Mouse (Mus musculus): ENCODE data around the gene Crebbp. TPM values are rescaled to one million over a fixed set of nuclear protein-coding genes. Genes with fewer than 3 reads are reported as not detected.

Gene Crebbp
- polyA plus RNA-seq, 1 experiment from 2014 or later: 35.3 TPM

DNA sequence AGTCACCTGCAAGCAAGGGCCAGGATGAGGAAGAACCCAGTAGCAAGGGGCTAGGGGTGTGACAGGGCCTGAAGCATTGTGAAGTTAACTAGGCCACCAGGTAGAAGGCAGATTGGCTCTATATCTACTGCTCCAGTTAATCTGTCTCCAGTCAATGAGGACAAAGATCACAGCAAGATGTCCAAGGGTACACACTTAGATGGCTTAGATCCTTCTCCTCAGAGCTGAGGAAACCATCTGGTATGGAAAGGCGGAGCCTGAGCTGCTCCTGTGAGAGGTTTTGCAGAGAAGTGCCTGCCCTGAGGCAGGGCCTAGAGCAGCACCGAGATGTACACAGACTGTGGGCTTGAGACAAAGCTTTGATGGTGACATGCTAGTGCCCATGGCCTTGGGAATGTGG, 169.7 kb downstream of the Crebbp start:
- Histone ChIP-seq H3K4me3 (ENCODE audit: low read depth, low read length) (no peak overlapping the region), H3K4me2 (ENCODE audit: low read length) (no peak overlapping the region), H3K27ac (ENCODE audit: low read depth, low read length) (no peak overlapping the region), H3K9me3 (replicated peaks; ENCODE audit: control insufficient read depth, low read length) (no peaks in the 10 kb centered on the region), H3K36me3 (ENCODE audit: control insufficient read depth, insufficient read depth, low read length) (peaks cover 88% of the 10 kb centered on the region), H3K27me3 (replicated peaks; ENCODE audit: control insufficient read depth, insufficient read depth, low read length) (no peaks in the 10 kb centered on the region), H3K4me1 (ENCODE audit: control insufficient read depth, insufficient read depth, low read length) (no peaks in the 10 kb centered on the region), H3K9ac (ENCODE audit: low read length) (no peak overlapping the region)
- DNase-seq (ENCODE audit: low spot score) (no peak), ATAC-seq (no peak)
- WGBS: 90% methylated on average over 2 of the region's 2 CpGs

DNA sequence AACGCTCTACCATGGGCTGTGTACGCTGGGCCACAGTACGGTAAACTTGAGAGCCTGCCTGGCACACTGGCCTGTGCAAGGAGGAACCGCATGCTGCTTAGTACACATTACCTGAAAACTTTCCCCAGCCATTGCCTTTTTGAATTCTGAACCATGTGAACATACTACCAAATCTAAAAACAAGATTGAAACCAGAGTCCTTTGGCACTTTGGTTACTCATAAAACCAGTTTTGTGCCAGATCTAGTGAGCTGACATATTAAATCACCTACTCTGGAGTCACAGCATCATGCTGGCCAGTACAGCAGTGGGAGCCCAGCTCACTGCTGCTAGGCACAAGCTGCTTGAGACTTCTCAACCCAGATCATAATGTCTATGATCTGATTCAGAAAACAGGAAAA, 172.2 kb downstream of the Crebbp start:
- no peak overlapping the region for H3K4me2 ChIP-seq (ENCODE audit: low read length)
- no peaks in the 10 kb centered on the region for H3K9me3 ChIP-seq (replicated peaks; ENCODE audit: control insufficient read depth, low read length)
- no peak overlapping the region for H3K4me3 ChIP-seq (ENCODE audit: low read depth, low read length)
- H3K27ac ChIP-seq (ENCODE audit: low read depth, low read length): no peak overlapping the region
- no peaks in the 10 kb centered on the region for H3K4me1 ChIP-seq (ENCODE audit: control insufficient read depth, insufficient read depth, low read length)
- DNase-seq (ENCODE audit: low spot score) (no peak), ATAC-seq (no peak)
- H3K27me3 ChIP-seq (replicated peaks; ENCODE audit: control insufficient read depth, insufficient read depth, low read length): no peaks in the 10 kb centered on the region
- H3K9ac ChIP-seq (ENCODE audit: low read length): no peak overlapping the region
- 97% methylated on average over 4 of the region's 4 CpGs for WGBS
- peaks cover 89% of the 10 kb centered on the region for H3K36me3 ChIP-seq (ENCODE audit: control insufficient read depth, insufficient read depth, low read length)

DNA sequence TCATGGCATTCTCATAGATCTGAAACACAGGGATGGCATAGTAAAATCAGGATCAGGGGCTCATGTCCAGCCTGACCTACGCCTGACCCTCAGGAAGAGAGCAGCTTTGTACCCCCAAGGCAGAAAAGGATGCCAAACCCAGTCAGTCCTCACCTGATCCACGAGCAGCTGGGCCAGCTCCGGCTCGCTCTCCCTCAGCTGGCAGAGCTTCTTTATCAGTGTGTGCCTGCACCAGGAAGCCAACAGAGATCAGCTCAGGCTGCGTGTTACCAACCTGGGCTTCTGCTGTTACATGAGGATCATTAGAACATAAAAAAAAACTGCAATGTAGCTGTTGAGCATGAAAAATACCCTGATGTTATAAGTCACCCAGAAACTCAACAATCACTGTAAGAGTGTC, 173.6 kb downstream of the Crebbp start:
- no peak for DNase-seq (ENCODE audit: low spot score)
- Histone ChIP-seq H3K9me3 (replicated peaks; ENCODE audit: control insufficient read depth, low read length) (no peaks in the 10 kb centered on the region), H3K4me2 (ENCODE audit: low read length) (no peak overlapping the region), H3K27me3 (replicated peaks; ENCODE audit: control insufficient read depth, insufficient read depth, low read length) (no peaks in the 10 kb centered on the region), H3K9ac (ENCODE audit: low read length) (no peak overlapping the region), H3K27ac (ENCODE audit: low read depth, low read length) (no peak overlapping the region), H3K4me1 (ENCODE audit: control insufficient read depth, insufficient read depth, low read length) (no peaks in the 10 kb centered on the region), H3K36me3 (ENCODE audit: control insufficient read depth, insufficient read depth, low read length) (peaks cover 77% of the 10 kb centered on the region), H3K4me3 (ENCODE audit: low read depth, low read length) (no peak overlapping the region)
- ATAC-seq: no peak
- WGBS: 90% methylated on average over 5 of the region's 5 CpGs

DNA sequence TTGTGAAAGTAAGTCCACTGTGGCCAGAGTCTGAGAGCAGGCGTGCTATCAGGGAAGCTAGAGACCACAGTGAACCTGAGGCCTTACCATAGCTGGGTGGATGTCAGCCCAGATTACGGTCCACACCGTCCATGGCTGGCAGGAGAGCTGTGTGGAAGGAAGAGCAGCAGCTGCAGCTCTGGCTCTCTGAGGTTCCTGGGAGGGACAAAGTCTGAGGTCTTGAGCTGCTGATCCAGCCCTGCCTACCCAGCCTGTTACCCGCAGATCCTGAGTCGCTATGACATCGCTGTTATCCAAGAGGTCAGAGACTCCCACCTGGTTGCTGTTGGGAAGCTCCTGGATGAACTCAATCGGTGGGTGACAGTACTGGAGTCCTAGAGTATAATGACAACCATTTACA, 176.1 kb downstream of the Crebbp start:
- ATAC-seq: no peak
- no peaks in the 10 kb centered on the region for H3K27me3 ChIP-seq (replicated peaks; ENCODE audit: control insufficient read depth, insufficient read depth, low read length)
- no peak for DNase-seq (ENCODE audit: low spot score)
- no peak overlapping the region for H3K9ac ChIP-seq (ENCODE audit: low read length)
- no peaks in the 10 kb centered on the region for H3K9me3 ChIP-seq (replicated peaks; ENCODE audit: control insufficient read depth, low read length)
- H3K4me1 ChIP-seq (ENCODE audit: control insufficient read depth, insufficient read depth, low read length): no peaks in the 10 kb centered on the region
- peaks cover 56% of the 10 kb centered on the region for H3K36me3 ChIP-seq (ENCODE audit: control insufficient read depth, insufficient read depth, low read length)
- 95% methylated on average over 7 of the region's 7 CpGs for WGBS
- H3K4me2 ChIP-seq (ENCODE audit: low read length): no peak overlapping the region
- no peak overlapping the region for H3K4me3 ChIP-seq (ENCODE audit: low read depth, low read length)
- H3K27ac ChIP-seq (ENCODE audit: low read depth, low read length): no peak overlapping the region

DNA sequence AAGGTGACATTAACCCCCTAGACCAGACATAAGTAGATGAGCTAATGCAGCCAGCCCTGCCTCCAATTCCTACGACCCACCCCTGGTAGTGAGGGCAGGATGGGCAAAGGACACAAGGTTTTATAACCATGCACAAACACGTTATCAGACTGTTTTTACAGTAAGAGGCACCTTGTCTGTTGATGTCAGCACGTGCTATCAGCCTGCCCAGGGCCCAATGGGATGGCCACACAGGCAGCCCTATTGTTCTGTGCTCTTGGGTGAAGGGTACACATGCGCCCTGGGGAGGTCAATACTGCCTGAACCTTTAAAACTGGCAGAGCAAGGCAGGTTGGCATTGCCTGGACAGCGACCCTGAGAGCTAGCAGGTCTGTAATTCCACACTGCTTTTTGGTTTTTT, 177.0 kb downstream of the Crebbp start, which contains the start of gene Dnase1:
Gene Dnase1 (plus strand): TSS at position 136 of the 400 bp plus-strand sequence.
- Histone ChIP-seq H3K36me3 (ENCODE audit: control insufficient read depth, insufficient read depth, low read length) (peaks cover 47% of the 10 kb centered on the region), H3K27ac (ENCODE audit: low read depth, low read length) (no peak within 1 kb of the TSS), H3K4me2 (ENCODE audit: low read length) (no peak within 1 kb of the TSS), H3K9ac (ENCODE audit: low read length) (no peak within 1 kb of the TSS), H3K4me3 (ENCODE audit: low read depth, low read length) (no peak within 1 kb of the TSS), H3K4me1 (ENCODE audit: control insufficient read depth, insufficient read depth, low read length) (no peaks in the 10 kb centered on the region), H3K27me3 (replicated peaks; ENCODE audit: control insufficient read depth, insufficient read depth, low read length) (no peaks in the 10 kb centered on the region), H3K9me3 (replicated peaks; ENCODE audit: control insufficient read depth, low read length) (no peaks in the 10 kb centered on the region)
- ATAC-seq (no peak), DNase-seq (ENCODE audit: low spot score) (no peak)
- WGBS: 90% methylated on average over 5 of the region's 5 CpGs

DNA sequence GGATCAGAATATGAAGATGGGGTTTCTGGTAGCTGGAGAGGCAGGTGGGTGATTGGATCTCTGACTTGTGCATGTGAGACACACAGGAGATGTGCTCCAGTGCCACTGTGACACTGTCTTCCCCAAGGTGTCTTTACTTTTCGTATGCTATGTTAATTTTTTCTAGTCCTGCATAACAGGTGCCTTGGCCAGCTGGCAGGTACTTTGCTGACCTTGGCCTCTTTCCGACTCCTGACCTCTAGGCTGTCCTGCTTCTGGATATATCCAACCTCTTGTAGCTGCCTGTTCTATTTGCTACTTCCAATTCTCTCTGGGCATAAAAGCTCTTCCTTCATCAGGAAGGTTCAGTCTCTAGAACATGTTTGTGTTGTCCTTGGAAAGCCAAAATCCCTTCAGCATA, 178.2 kb downstream of the Crebbp start:
- no peak for DNase-seq (ENCODE audit: low spot score)
- Histone ChIP-seq H3K9me3 (replicated peaks; ENCODE audit: control insufficient read depth, low read length) (no peaks in the 10 kb centered on the region), H3K4me2 (ENCODE audit: low read length) (no peak overlapping the region), H3K4me3 (ENCODE audit: low read depth, low read length) (no peak overlapping the region), H3K9ac (ENCODE audit: low read length) (no peak overlapping the region), H3K27ac (ENCODE audit: low read depth, low read length) (no peak overlapping the region), H3K27me3 (replicated peaks; ENCODE audit: control insufficient read depth, insufficient read depth, low read length) (no peaks in the 10 kb centered on the region), H3K4me1 (ENCODE audit: control insufficient read depth, insufficient read depth, low read length) (no peaks in the 10 kb centered on the region), H3K36me3 (ENCODE audit: control insufficient read depth, insufficient read depth, low read length) (peaks cover 41% of the 10 kb centered on the region)
- ATAC-seq: no peak
- 89% methylated on average over 2 of the region's 2 CpGs for WGBS

DNA sequence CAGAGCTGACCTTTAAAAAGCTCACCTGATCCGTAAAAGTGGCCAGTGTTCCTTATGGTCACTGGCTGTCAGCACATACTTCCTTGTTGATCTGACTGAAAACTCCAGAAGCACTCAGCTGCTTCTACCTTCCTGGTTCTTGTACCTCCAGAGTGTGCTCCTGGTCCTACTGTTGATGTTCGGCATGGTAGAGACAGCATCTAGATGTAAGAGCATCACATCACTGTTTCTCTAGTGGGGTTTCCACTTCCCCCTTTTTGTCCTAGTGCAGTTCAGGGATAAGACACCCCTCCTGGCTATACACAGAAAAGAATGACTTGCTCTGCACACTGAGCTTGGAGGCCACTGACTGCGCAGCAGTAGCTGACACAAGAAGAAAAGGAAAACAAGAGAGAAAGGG, 179.3 kb downstream of the Crebbp start:
- WGBS: 83% methylated on average over 3 of the region's 3 CpGs

DNA sequence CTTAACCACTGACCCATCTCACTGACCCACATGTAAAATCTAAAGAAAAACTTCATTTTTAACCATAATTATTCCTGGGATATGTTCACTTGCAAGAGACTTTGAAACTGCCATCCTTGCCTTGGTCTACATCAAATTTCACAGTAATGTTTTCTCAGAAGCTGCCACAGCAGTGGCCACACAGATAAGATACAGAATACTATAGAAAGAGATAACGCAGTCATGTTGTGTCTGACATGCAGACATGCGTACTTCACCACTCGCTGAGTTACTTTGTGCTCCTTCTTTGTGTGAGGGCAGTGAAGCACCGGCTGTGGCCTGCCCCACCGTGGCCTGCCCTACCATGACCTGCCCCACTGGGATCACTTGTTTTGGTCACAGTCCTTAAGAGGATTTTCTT, 179.8 kb downstream of the Crebbp start:
- H3K9me3 ChIP-seq (replicated peaks; ENCODE audit: control insufficient read depth, low read length): no peaks in the 10 kb centered on the region
- DNase-seq (ENCODE audit: low spot score) (no peak), ATAC-seq (no peak)
- 71% methylated on average over 5 of the region's 5 CpGs for WGBS
- H3K36me3 ChIP-seq (ENCODE audit: control insufficient read depth, insufficient read depth, low read length): peaks cover 25% of the 10 kb centered on the region
- H3K27ac ChIP-seq (ENCODE audit: low read depth, low read length): no peak overlapping the region
- no peaks in the 10 kb centered on the region for H3K4me1 ChIP-seq (ENCODE audit: control insufficient read depth, insufficient read depth, low read length)
- no peak overlapping the region for H3K9ac ChIP-seq (ENCODE audit: low read length)
- no peak overlapping the region for H3K4me2 ChIP-seq (ENCODE audit: low read length)
- no peaks in the 10 kb centered on the region for H3K27me3 ChIP-seq (replicated peaks; ENCODE audit: control insufficient read depth, insufficient read depth, low read length)
- no peak overlapping the region for H3K4me3 ChIP-seq (ENCODE audit: low read depth, low read length)

More for the DNA sequence above, 179.3 kb downstream of the Crebbp start:
- H3K9me3 ChIP-seq (replicated peaks; ENCODE audit: control insufficient read depth, low read length): no peaks in the 10 kb centered on the region
- no peaks in the 10 kb centered on the region for H3K4me1 ChIP-seq (ENCODE audit: control insufficient read depth, insufficient read depth, low read length)
- H3K4me3 ChIP-seq (ENCODE audit: low read depth, low read length): no peak overlapping the region
- no peak overlapping the region for H3K9ac ChIP-seq (ENCODE audit: low read length)
- peaks cover 30% of the 10 kb centered on the region for H3K36me3 ChIP-seq (ENCODE audit: control insufficient read depth, insufficient read depth, low read length)
- DNase-seq (ENCODE audit: low spot score): no peak
- H3K4me2 ChIP-seq (ENCODE audit: low read length): no peak overlapping the region
- no peak overlapping the region for H3K27ac ChIP-seq (ENCODE audit: low read depth, low read length)
- no peak for ATAC-seq
- H3K27me3 ChIP-seq (replicated peaks; ENCODE audit: control insufficient read depth, insufficient read depth, low read length): no peaks in the 10 kb centered on the region

DNA sequence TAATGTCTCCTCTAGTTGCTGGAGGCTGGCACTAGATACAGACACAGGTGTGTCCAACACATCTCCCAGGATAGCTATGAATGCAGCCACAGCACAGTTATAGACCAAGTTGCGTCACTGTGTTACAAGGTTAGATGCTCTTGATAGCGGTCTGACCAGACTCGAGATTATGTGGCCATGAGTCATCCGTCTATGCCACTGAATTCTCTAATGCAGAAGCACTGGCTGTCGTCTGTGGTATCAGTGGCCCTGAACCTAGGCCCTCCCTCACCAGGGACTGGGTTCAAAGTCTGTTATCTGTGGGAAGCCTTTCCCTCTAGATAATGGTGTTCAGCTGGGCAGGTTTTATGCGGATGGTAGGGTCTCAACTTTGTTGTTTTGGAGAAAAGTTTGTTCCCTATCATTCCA, 181.5 kb downstream of the Crebbp start:
- Histone ChIP-seq H3K4me1 (ENCODE audit: control insufficient read depth, insufficient read depth, low read length) (no peaks in the 10 kb centered on the region), H3K4me2 (ENCODE audit: low read length) (no peak overlapping the region), H3K4me3 (ENCODE audit: low read depth, low read length) (no peak overlapping the region), H3K27ac (ENCODE audit: low read depth, low read length) (no peak overlapping the region), H3K27me3 (replicated peaks; ENCODE audit: control insufficient read depth, insufficient read depth, low read length) (no peaks in the 10 kb centered on the region), H3K36me3 (ENCODE audit: control insufficient read depth, insufficient read depth, low read length) (peaks cover 8% of the 10 kb centered on the region), H3K9me3 (replicated peaks; ENCODE audit: control insufficient read depth, low read length) (no peaks in the 10 kb centered on the region), H3K9ac (ENCODE audit: low read length) (no peak overlapping the region)
- ATAC-seq (no peak), DNase-seq (ENCODE audit: low spot score) (no peak)
- 86% methylated on average over 6 of the region's 6 CpGs for WGBS
